Mouse (Mus musculus) megakaryocyte, embryonic 14.5 days (primary cell): ENCODE data around the gene Cul4b.

Experiments used
- FLI1 ChIP-seq: IDR thresholded peaks from 2 replicates; pipeline ENCODE4 v1.6.1; 2012; ENCODE audit warnings: low read length, inconsistent platforms, mixed read lengths
- GATA1 ChIP-seq: IDR thresholded peaks from 3 replicates; pipeline ENCODE4 v1.6.1; 2012; ENCODE audit warnings: mixed read lengths, low read length, inconsistent platforms, borderline replicate concordance

DNA sequence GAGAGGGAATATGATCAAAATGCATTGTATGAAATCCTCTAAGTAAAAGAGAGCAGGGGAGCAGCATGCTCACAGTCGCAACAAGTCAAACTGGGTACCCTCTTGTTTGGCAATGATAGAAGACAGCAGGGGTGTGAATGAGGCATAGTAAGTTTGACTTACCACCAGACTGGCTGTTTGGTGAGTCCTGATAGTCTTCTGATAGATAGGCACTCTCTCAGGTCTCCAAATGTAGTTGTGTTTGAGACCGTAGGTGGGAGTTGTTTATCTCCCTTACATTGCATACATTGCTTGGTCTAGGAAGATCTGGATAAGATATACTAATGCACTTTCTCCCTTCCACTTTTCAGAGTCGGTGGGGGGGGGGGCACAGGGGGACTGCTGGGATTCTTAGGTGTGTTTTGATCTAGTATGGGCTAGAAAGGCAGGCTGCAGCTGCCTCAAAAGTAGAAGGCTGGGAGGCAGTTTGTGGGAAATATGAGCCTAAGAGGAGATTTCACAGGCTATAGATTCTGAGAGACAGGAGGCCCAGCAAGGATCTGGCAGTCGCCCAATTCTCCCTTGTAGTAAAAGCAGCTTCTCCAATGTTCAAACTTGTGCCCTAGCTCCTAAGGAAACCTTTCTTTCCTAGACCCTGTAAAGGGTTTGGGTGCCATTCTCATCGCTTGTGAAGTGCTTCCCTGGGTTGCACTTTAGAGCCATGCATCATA is 17.3 kb upstream of the Cul4b start:
- no peak for TF ChIP-seq GATA1
- no peak for TF ChIP-seq FLI1
